Mouse (Mus musculus) intestine, embryonic 16.5 days (tissue): ENCODE measurements around the gene Cmtm6. TPM values are rescaled to one million over a fixed set of nuclear protein-coding genes. Genes with fewer than 3 reads are reported as not detected.
"Not testable (repeated sequence)": the region's sequence is repeated elsewhere in the genome, so short reads cannot be mapped to it uniquely, and the experiment has no call there.

Experiments
- ATAC-seq: fragments of 200-750 bp; cut with Nextera tagmentation; 2 replicates; pipeline ENCODE4 v1.8.0; 2017; ENCODE audit warnings: moderate TSS enrichment, moderate library complexity
- H3K27ac ChIP-seq: fragments of 300-500 bp; sonication (generic); 2 replicates; pipeline ENCODE4 v1.5.1; 2014; ENCODE audit warnings: mild to moderate bottlenecking, low read length
- H3K27me3 ChIP-seq: fragments of 300-500 bp; sonication (generic); replicated peaks from 2 replicates; pipeline ENCODE4 v1.6.1; 2014; ENCODE audit warnings: low read length, control low read depth, mixed read lengths; ENCODE audit not compliant: control insufficient read depth, insufficient read depth
- H3K36me3 ChIP-seq: fragments of 300-500 bp; sonication (generic); 2 replicates; pipeline ENCODE4 v1.6.1; 2014; ENCODE audit warnings: low read length, control low read depth; ENCODE audit not compliant: control insufficient read depth, insufficient read depth
- H3K4me1 ChIP-seq: fragments of 300-500 bp; sonication (generic); 2 replicates; pipeline ENCODE4 v1.6.1; 2014; ENCODE audit warnings: low read length, control low read depth, mixed read lengths; ENCODE audit not compliant: control insufficient read depth, insufficient read depth
- H3K4me2 ChIP-seq: fragments of 300-500 bp; sonication (generic); 2 replicates; pipeline ENCODE4 v1.6.1; 2014; ENCODE audit warnings: low read depth, low read length, control low read depth
- H3K4me3 ChIP-seq: fragments of 300-500 bp; sonication (generic); 2 replicates; pipeline ENCODE4 v1.5.1; 2014; ENCODE audit warnings: mild to moderate bottlenecking, low read length
- H3K9ac ChIP-seq: fragments of 300-500 bp; sonication (generic); 2 replicates; pipeline ENCODE4 v1.6.1; 2014; ENCODE audit warnings: low read depth, low read length
- H3K9me3 ChIP-seq: fragments of 300-500 bp; sonication (generic); 2 replicates; pipeline ENCODE4 v1.6.1; 2016; ENCODE audit warnings: low read length, control low read depth; ENCODE audit not compliant: control insufficient read depth
- WGBS: fragments of 180-500 bp; shearing (Covaris S2); extraction: QIAGEN DNeasy Blood & Tissue Kit; methylation state at CpG from one replicate; pipeline ENCODE4 v1.1.7; 2014; 5-methylcytosine and 5-hydroxymethylcytosine counted together
- polyA plus RNA-seq: library from polyadenylated mRNA; unstranded; fragments of >200 nt; fragmentation: Nextera tagmentation; extraction: Ambion mirVana; gene quantifications from 2 replicates; pipeline ENCODE4 v1.2.1, GENCODE M21; 2015

The Cmtm6 gene
- polyA plus RNA-seq, 1 experiment from 2014 or later: 100 TPM

GRCm38 (mm10) chr9:114716677-114717331, 14.1 kb upstream of the Cmtm6 start:
- Histone ChIP-seq H3K27ac (0 out of 2 replicates have a peak overlapping the region, but pooled peaks have one; percentile 8), H3K4me2 (no peak overlapping the region), H3K9ac (no peak overlapping the region), H3K4me3 (no peak overlapping the region), H3K27me3 (no peaks in the 10 kb centered on the region), H3K36me3 (peaks cover 33% of the 10 kb centered on the region), H3K4me1 (no peaks in the 10 kb centered on the region), H3K9me3 (no peaks in the 10 kb centered on the region)
- 74% methylated on average over 18 of the region's 18 CpGs for WGBS
- peak; percentile 77 for ATAC-seq

GRCm38 (mm10) chr9:114727315-114727714, 3.6 kb upstream of the Cmtm6 start:
- Histone ChIP-seq H3K27me3 (no peaks in the 10 kb centered on the region), H3K4me2 (no peak overlapping the region), H3K27ac (no peak overlapping the region), H3K36me3 (peaks cover 6% of the 10 kb centered on the region; the same call in 1 of the 2 replicates), H3K9me3 (no peaks in the 10 kb centered on the region), H3K4me3 (no peak overlapping the region), H3K9ac (no peak overlapping the region), H3K4me1 (peaks cover 5% of the 10 kb centered on the region)
- ATAC-seq: no peak
- 5% methylated on average over 3 of the region's 3 CpGs for WGBS

- not testable (repeated sequence) for H3K9ac ChIP-seq, H3K4me3 ChIP-seq, H3K27me3 ChIP-seq, H3K9me3 ChIP-seq, H3K4me2 ChIP-seq, ATAC-seq, H3K27ac ChIP-seq, H3K36me3 ChIP-seq
- WGBS: 35% methylated on average over 2 of the region's 2 CpGs
- H3K4me1 ChIP-seq: peaks cover 14% of the 10 kb centered on the region
Observed at GRCm38 (mm10) chr9:114728432-114728831, 2.5 kb upstream of the Cmtm6 start.

- peak overlapping the region; percentile 43 for H3K4me2 ChIP-seq
- 37% methylated on average over 22 of the region's 30 CpGs for WGBS
- H3K4me1 ChIP-seq: peaks cover 26% of the 10 kb centered on the region
- H3K36me3 ChIP-seq: no peaks in the 10 kb centered on the region
- no peaks in the 10 kb centered on the region for H3K9me3 ChIP-seq
- peak overlapping the region; percentile 96 for H3K4me3 ChIP-seq
- H3K9ac ChIP-seq: no peak overlapping the region
- H3K27ac ChIP-seq: no peak overlapping the region
- ATAC-seq: 0 out of 2 replicates have a peak, but pooled peaks have one; percentile 2
- no peaks in the 10 kb centered on the region for H3K27me3 ChIP-seq
Observed at GRCm38 (mm10) chr9:114729911-114730805, 758 bp upstream of the Cmtm6 start.

- 50% methylated on average over 12 of the region's 12 CpGs for WGBS
Observed at GRCm38 (mm10) chr9:114731871-114732682, 1.2 kb downstream of the Cmtm6 start.

GRCm38 (mm10) chr9:114733238-114733637, 2.3 kb downstream of the Cmtm6 start:
- Histone ChIP-seq H3K9me3 (no peaks in the 10 kb centered on the region), H3K4me2 (peak overlapping the region; percentile 37), H3K4me3 (peak overlapping the region; percentile 16), H3K9ac (0 out of 2 replicates have a peak overlapping the region, but pooled peaks have one; percentile 1), H3K27me3 (no peaks in the 10 kb centered on the region), H3K36me3 (no peaks in the 10 kb centered on the region), H3K27ac (peak overlapping the region; percentile 56), H3K4me1 (peaks cover 31% of the 10 kb centered on the region)
- 51% methylated on average over 2 of the region's 2 CpGs for WGBS
- ATAC-seq: no peak

More at GRCm38 (mm10) chr9:114731871-114732682, 1.2 kb downstream of the Cmtm6 start:
- peaks cover 31% of the 10 kb centered on the region for H3K4me1 ChIP-seq
- H3K36me3 ChIP-seq: no peaks in the 10 kb centered on the region
- peak overlapping the region; percentile 96 for H3K4me3 ChIP-seq
- peak overlapping the region; percentile 96 for H3K9ac ChIP-seq
- H3K27me3 ChIP-seq: no peaks in the 10 kb centered on the region
- no peaks in the 10 kb centered on the region for H3K9me3 ChIP-seq
- peak overlapping the region; percentile 67 for H3K4me2 ChIP-seq
- ATAC-seq: no peak
- H3K27ac ChIP-seq: peak overlapping the region; percentile 97

GRCm38 (mm10) chr9:114736442-114736841, 5.5 kb downstream of the Cmtm6 start:
- no peak overlapping the region for H3K4me3 ChIP-seq
- no peaks in the 10 kb centered on the region for H3K27me3 ChIP-seq
- 72% methylated on average over 11 of the region's 11 CpGs for WGBS
- H3K9ac ChIP-seq: no peak overlapping the region
- no peak overlapping the region for H3K4me2 ChIP-seq
- no peak overlapping the region for H3K27ac ChIP-seq
- no peaks in the 10 kb centered on the region for H3K9me3 ChIP-seq
- peak; percentile 27; the same call in 1 of the 2 replicates for ATAC-seq
- H3K36me3 ChIP-seq: no peaks in the 10 kb centered on the region
- H3K4me1 ChIP-seq: peaks cover 31% of the 10 kb centered on the region

- Histone ChIP-seq H3K9ac (no peak overlapping the region), H3K9me3 (no peaks in the 10 kb centered on the region), H3K27me3 (no peaks in the 10 kb centered on the region), H3K4me1 (peaks cover 9% of the 10 kb centered on the region), H3K27ac (no peak overlapping the region), H3K36me3 (peaks cover 3% of the 10 kb centered on the region), H3K4me2 (no peak overlapping the region), H3K4me3 (no peak overlapping the region)
- ATAC-seq: no peak
- WGBS: 82% methylated on average over 9 of the region's 9 CpGs
Observed at GRCm38 (mm10) chr9:114740336-114740735, 9.4 kb downstream of the Cmtm6 start.
